Mouse (Mus musculus) cerebellum, adult (tissue): Measurements from ENCODE around the gene Col4a4.

Source experiments
- ATAC-seq: cut with Nextera tagmentation; 2 replicates; pipeline ENCODE4 v1.9.2; 2017; ENCODE audit warnings: mild to moderate bottlenecking, moderate library complexity, mixed read lengths; ENCODE audit not compliant: insufficient number of reproducible peaks, low FRiP score, low TSS enrichment

Col4a4 gene

GRCm38 (mm10) chr1:82585981-82586380, 668 bp downstream of the Col4a4 start:
- no peak for ATAC-seq

GRCm38 (mm10) chr1:82578320-82578719, 8.3 kb downstream of the Col4a4 start:
- no peak for ATAC-seq

- no peak for ATAC-seq
Observed at GRCm38 (mm10) chr1:82577915-82578314, 8.7 kb downstream of the Col4a4 start.

- no peak for ATAC-seq
Observed at GRCm38 (mm10) chr1:82577339-82577738, 9.3 kb downstream of the Col4a4 start.

GRCm38 (mm10) chr1:82576182-82576581, 10.5 kb downstream of the Col4a4 start:
- no peak for ATAC-seq

- ATAC-seq: no peak
Observed at GRCm38 (mm10) chr1:82575681-82576080, 11.0 kb downstream of the Col4a4 start.

GRCm38 (mm10) chr1:82571758-82572157, 14.9 kb downstream of the Col4a4 start:
- ATAC-seq: no peak

- no peak for ATAC-seq
Observed at GRCm38 (mm10) chr1:82569405-82569804, 17.2 kb downstream of the Col4a4 start.

- ATAC-seq: no peak
Observed at GRCm38 (mm10) chr1:82560223-82560622, 26.4 kb downstream of the Col4a4 start.

- ATAC-seq: no peak
Observed at GRCm38 (mm10) chr1:82554889-82555288, 31.8 kb downstream of the Col4a4 start.

GRCm38 (mm10) chr1:82554443-82554850, 32.2 kb downstream of the Col4a4 start:
- peak; percentile 26; the same call in 1 of the 2 replicates for ATAC-seq

GRCm38 (mm10) chr1:82545199-82545960, 41.3 kb downstream of the Col4a4 start:
- no peak for ATAC-seq

GRCm38 (mm10) chr1:82544419-82545185, 42.0 kb downstream of the Col4a4 start:
- no peak for ATAC-seq

- ATAC-seq: no peak
Observed at GRCm38 (mm10) chr1:82543934-82544333, 42.7 kb downstream of the Col4a4 start.

GRCm38 (mm10) chr1:82540056-82540455, 46.6 kb downstream of the Col4a4 start:
- no peak for ATAC-seq

- no peak for ATAC-seq
Observed at GRCm38 (mm10) chr1:82537848-82538247, 48.8 kb downstream of the Col4a4 start.

- no peak for ATAC-seq
Observed at GRCm38 (mm10) chr1:82536515-82537174, 50.0 kb downstream of the Col4a4 start.

- no peak for ATAC-seq
Observed at GRCm38 (mm10) chr1:82527931-82528330, 58.7 kb downstream of the Col4a4 start.

GRCm38 (mm10) chr1:82491954-82492353, 94.7 kb downstream of the Col4a4 start:
- ATAC-seq: no peak

GRCm38 (mm10) chr1:82486371-82486770, 100.3 kb downstream of the Col4a4 start:
- ATAC-seq: no peak

- no peak for ATAC-seq
Observed at GRCm38 (mm10) chr1:82482371-82482770, 104.3 kb downstream of the Col4a4 start.
